Mouse (Mus musculus) erythroblast, embryonic 14.5 days (primary cell): ENCODE measurements around the gene Rasgrp2. TPM values are rescaled to one million over a fixed set of nuclear protein-coding genes. Genes with fewer than 3 reads are reported as not detected.

ENCODE experiments used
- H3K27me3 ChIP-seq: 2 replicates; pipeline ENCODE4 v1.6.1; 2012; ENCODE audit warnings: inconsistent platforms; ENCODE audit not compliant: control insufficient read depth
- H3K36me3 ChIP-seq: 2 replicates; pipeline ENCODE4 v1.6.1; 2012; ENCODE audit warnings: mild to moderate bottlenecking, inconsistent platforms; ENCODE audit not compliant: control insufficient read depth
- H3K4me1 ChIP-seq: 2 replicates; pipeline ENCODE4 v1.6.1; 2012; ENCODE audit warnings: inconsistent platforms; ENCODE audit not compliant: control insufficient read depth
- H3K4me3 ChIP-seq: replicated peaks from 2 replicates; pipeline ENCODE3; 2012; ENCODE audit warnings: moderate library complexity, mild to moderate bottlenecking, inconsistent platforms
- H3K9me3 ChIP-seq: 2 replicates; pipeline ENCODE4 v1.6.1; 2012; ENCODE audit warnings: low read length, inconsistent platforms, mixed read lengths; ENCODE audit not compliant: control insufficient read depth
- GATA1 ChIP-seq: IDR thresholded peaks from 2 replicates; pipeline ENCODE4 v1.6.1; 2012; ENCODE audit warnings: low read length, inconsistent platforms, mixed read lengths
- TAL1 ChIP-seq: IDR thresholded peaks from 3 replicates; pipeline ENCODE4 v1.6.1; 2012; ENCODE audit warnings: low read length, inconsistent platforms, mixed read lengths
- polyA plus RNA-seq: library from polyadenylated mRNA; stranded (reverse); fragments of >175 nt; gene quantifications from 2 replicates; pipeline ENCODE4 v1.2.3, GENCODE M21; 2012

Gene Rasgrp2
- polyA plus RNA-seq: 0.71 and 0.73 TPM in 2 replicates

- no peak for TF ChIP-seq GATA1
- TF ChIP-seq TAL1: no peak
- Histone ChIP-seq H3K4me3 (peak within 1 kb of the TSS; percentile 55), H3K4me1 (peaks cover 26% of the 10 kb centered on the region), H3K27me3 (peaks cover 59% of the 10 kb centered on the region), H3K9me3 (peaks cover 3% of the 10 kb centered on the region; the same call in 1 of the 2 replicates), H3K36me3 (no peaks in the 10 kb centered on the region; the same call in 1 of the 2 replicates)
These were observed at the start of gene Rasgrp2 for GRCm38 (mm10) chr19:6399285-6400095. Gene Rasgrp2, plus strand, starts transcription at chr19:6399340.

- peaks cover 14% of the 10 kb centered on the region for H3K4me1 ChIP-seq
- H3K36me3 ChIP-seq: peaks cover 44% of the 10 kb centered on the region
- no peaks in the 10 kb centered on the region for H3K9me3 ChIP-seq
- H3K4me3 ChIP-seq: no peak overlapping the region
- TF ChIP-seq TAL1: no peak
- TF ChIP-seq GATA1: no peak
- no peaks in the 10 kb centered on the region for H3K27me3 ChIP-seq
These were observed 47.6 kb upstream of the Rasgrp2 start for GRCm38 (mm10) chr19:6351431-6352106.

GRCm38 (mm10) chr19:6352107-6352505 is 47.0 kb upstream of the Rasgrp2 start:
- peaks cover 14% of the 10 kb centered on the region for H3K4me1 ChIP-seq
- H3K27me3 ChIP-seq: no peaks in the 10 kb centered on the region
- H3K4me3 ChIP-seq: no peak overlapping the region
- TF ChIP-seq TAL1: no peak
- no peak for TF ChIP-seq GATA1
- peaks cover 39% of the 10 kb centered on the region for H3K36me3 ChIP-seq
- no peaks in the 10 kb centered on the region for H3K9me3 ChIP-seq

- TF ChIP-seq GATA1: no peak
- no peak for TF ChIP-seq TAL1
- H3K4me1 ChIP-seq: peaks cover 7% of the 10 kb centered on the region
These were observed 45.1 kb upstream of the Rasgrp2 start for GRCm38 (mm10) chr19:6354030-6354429.

GRCm38 (mm10) chr19:6361291-6361690 is 37.8 kb upstream of the Rasgrp2 start:
- TF ChIP-seq GATA1: no peak
- no peak for TF ChIP-seq TAL1
- Histone ChIP-seq H3K9me3 (no peaks in the 10 kb centered on the region), H3K27me3 (no peaks in the 10 kb centered on the region), H3K4me1 (peaks cover 24% of the 10 kb centered on the region), H3K36me3 (peaks cover 46% of the 10 kb centered on the region), H3K4me3 (no peak overlapping the region)

More at GRCm38 (mm10) chr19:6354030-6354429, 45.1 kb upstream of the Rasgrp2 start:
- Histone ChIP-seq H3K9me3 (no peaks in the 10 kb centered on the region), H3K27me3 (no peaks in the 10 kb centered on the region), H3K4me3 (no peak overlapping the region), H3K36me3 (peaks cover 36% of the 10 kb centered on the region)

GRCm38 (mm10) chr19:6363091-6363410 is 36.1 kb upstream of the Rasgrp2 start:
- H3K36me3 ChIP-seq: peaks cover 63% of the 10 kb centered on the region

GRCm38 (mm10) chr19:6363411-6364240 is 35.5 kb upstream of the Rasgrp2 start, which contains the start of gene Sf1:
Gene Sf1, plus strand, starts transcription at chr19:6363690.
- H3K36me3 ChIP-seq: peaks cover 67% of the 10 kb centered on the region
- peaks cover 33% of the 10 kb centered on the region for H3K4me1 ChIP-seq
- peak within 1 kb of the TSS; percentile 79 for H3K4me3 ChIP-seq
- H3K27me3 ChIP-seq: no peaks in the 10 kb centered on the region
- no peaks in the 10 kb centered on the region for H3K9me3 ChIP-seq
- no peak for TF ChIP-seq TAL1
- TF ChIP-seq GATA1: no peak

More at GRCm38 (mm10) chr19:6363091-6363410, 36.1 kb upstream of the Rasgrp2 start:
- H3K4me3 ChIP-seq: peak overlapping the region; percentile 79
- H3K9me3 ChIP-seq: no peaks in the 10 kb centered on the region
- peaks cover 33% of the 10 kb centered on the region for H3K4me1 ChIP-seq
- TF ChIP-seq TAL1 (no peak), GATA1 (no peak)
- no peaks in the 10 kb centered on the region for H3K27me3 ChIP-seq

GRCm38 (mm10) chr19:6364317-6364725 is 34.8 kb upstream of the Rasgrp2 start:
- TF ChIP-seq TAL1: no peak
- TF ChIP-seq GATA1: no peak
- Histone ChIP-seq H3K9me3 (no peaks in the 10 kb centered on the region), H3K36me3 (peaks cover 71% of the 10 kb centered on the region), H3K4me3 (peak overlapping the region; percentile 79), H3K27me3 (no peaks in the 10 kb centered on the region), H3K4me1 (peaks cover 33% of the 10 kb centered on the region)
